Mouse (Mus musculus): ENCODE measurements at regions not wholly inside any gene's neighbourhood (a gene's known extent, or its start where the extent isn't known, plus 50 kb on each side); places are given as distances from the start of the nearest gene placed in this dataset.

- Histone ChIP-seq H3K36me3 (ENCODE audit: control insufficient read depth, insufficient read depth, low read length) (no peaks in the 10 kb centered on the region), H3K4me3 (ENCODE audit: low read depth, low read length) (no peak overlapping the region), H3K9me3 (ENCODE audit: control insufficient read depth, low read length) (no peaks in the 10 kb centered on the region), H3K9ac (ENCODE audit: low read depth, low read length) (no peak overlapping the region), H3K4me2 (replicated peaks; ENCODE audit: low read depth, low read length) (no peak overlapping the region), H3K27me3 (ENCODE audit: control insufficient read depth, insufficient read depth, low read length) (no peaks in the 10 kb centered on the region), H3K27ac (ENCODE audit: low read depth, low read length) (no peak overlapping the region), H3K4me1 (replicated peaks; ENCODE audit: control insufficient read depth, insufficient read depth, low read length) (no peaks in the 10 kb centered on the region)
- ATAC-seq (ENCODE audit: low FRiP score), result peak; percentile 53; the same call in 1 of the 2 replicates
- DNase-seq (ENCODE audit: low spot score), result peak; percentile 1
These were observed 165.5 kb downstream of the Dsel start for GRCm38 (mm10) chr1:111699030-111699732.

GRCm38 (mm10) chr1:111660950-111661349, 203.8 kb downstream of the Dsel start:
- no peaks in the 10 kb centered on the region for H3K36me3 ChIP-seq (ENCODE audit: control insufficient read depth, insufficient read depth, low read length)
- no peaks in the 10 kb centered on the region for H3K27me3 ChIP-seq (ENCODE audit: control insufficient read depth, insufficient read depth, low read length)
- DNase-seq (ENCODE audit: low spot score), result no peak
- no peak overlapping the region for H3K27ac ChIP-seq (ENCODE audit: low read depth, low read length)
- H3K4me2 ChIP-seq (replicated peaks; ENCODE audit: low read depth, low read length), result no peak overlapping the region
- no peak overlapping the region for H3K9ac ChIP-seq (ENCODE audit: low read depth, low read length)
- no peaks in the 10 kb centered on the region for H3K4me1 ChIP-seq (replicated peaks; ENCODE audit: control insufficient read depth, insufficient read depth, low read length)
- no peak overlapping the region for H3K4me3 ChIP-seq (ENCODE audit: low read depth, low read length)
- ATAC-seq (ENCODE audit: low FRiP score), result 0 out of 2 replicates have a peak, but pooled peaks have one; percentile 51
- WGBS, result 94% methylated on average over 1 of the region's 1 CpGs
- H3K9me3 ChIP-seq (ENCODE audit: control insufficient read depth, low read length), result no peaks in the 10 kb centered on the region

- 9% methylated on average over 2 of the region's 2 CpGs for WGBS
- peak; percentile 63 for DNase-seq (ENCODE audit: low spot score)
- peak; percentile 69; the same call in 1 of the 2 replicates for ATAC-seq (ENCODE audit: low FRiP score)
These were observed 204.5 kb downstream of the Dsel start for GRCm38 (mm10) chr1:111660099-111660670.

GRCm38 (mm10) chr1:111633860-111634460, 230.8 kb downstream of the Dsel start:
- no peak overlapping the region for H3K4me3 ChIP-seq (ENCODE audit: low read depth, low read length)
- H3K9ac ChIP-seq (ENCODE audit: low read depth, low read length), result no peak overlapping the region
- peak; percentile 61 for DNase-seq (ENCODE audit: low spot score)
- H3K4me1 ChIP-seq (replicated peaks; ENCODE audit: control insufficient read depth, insufficient read depth, low read length), result no peaks in the 10 kb centered on the region
- H3K9me3 ChIP-seq (ENCODE audit: control insufficient read depth, low read length), result no peaks in the 10 kb centered on the region
- H3K27me3 ChIP-seq (ENCODE audit: control insufficient read depth, insufficient read depth, low read length), result no peaks in the 10 kb centered on the region
- H3K27ac ChIP-seq (ENCODE audit: low read depth, low read length), result no peak overlapping the region
- WGBS, result 67% methylated on average over 3 of the region's 3 CpGs
- no peaks in the 10 kb centered on the region for H3K36me3 ChIP-seq (ENCODE audit: control insufficient read depth, insufficient read depth, low read length)
- ATAC-seq (ENCODE audit: low FRiP score), result peak; percentile 86
- H3K4me2 ChIP-seq (replicated peaks; ENCODE audit: low read depth, low read length), result no peak overlapping the region

More at GRCm38 (mm10) chr1:111660099-111660670, 204.5 kb downstream of the Dsel start:
- H3K9me3 ChIP-seq (ENCODE audit: control insufficient read depth, low read length), result no peaks in the 10 kb centered on the region
- H3K4me1 ChIP-seq (replicated peaks; ENCODE audit: control insufficient read depth, insufficient read depth, low read length), result no peaks in the 10 kb centered on the region
- H3K4me3 ChIP-seq (ENCODE audit: low read depth, low read length), result no peak overlapping the region
- H3K27me3 ChIP-seq (ENCODE audit: control insufficient read depth, insufficient read depth, low read length), result no peaks in the 10 kb centered on the region
- H3K4me2 ChIP-seq (replicated peaks; ENCODE audit: low read depth, low read length), result no peak overlapping the region
- H3K9ac ChIP-seq (ENCODE audit: low read depth, low read length), result no peak overlapping the region
- H3K27ac ChIP-seq (ENCODE audit: low read depth, low read length), result no peak overlapping the region
- H3K36me3 ChIP-seq (ENCODE audit: control insufficient read depth, insufficient read depth, low read length), result no peaks in the 10 kb centered on the region
